Mouse (Mus musculus) midbrain, postnatal 0 days (tissue): Measurements from ENCODE around the gene Abcb8. TPM values are rescaled to one million over a fixed set of nuclear protein-coding genes. Genes with fewer than 3 reads are reported as not detected.
A peak's percentile ranks its signal among the peaks of the same experiment; 100 is the strongest.

Source experiments
- ATAC-seq: fragments of 200-750 bp; cut with Nextera tagmentation; 2 replicates; pipeline ENCODE4 v1.8.0; 2017; ENCODE audit warnings: moderate number of reproducible peaks, mild to moderate bottlenecking, moderate TSS enrichment, moderate library complexity; ENCODE audit not compliant: low FRiP score
- DNase-seq: peaks from one replicate; pipeline ENCODE4 v3.0.0-alpha.2; 2015; ENCODE audit warnings: low spot score
- H3K27ac ChIP-seq: fragments of 300-500 bp; sonication (generic); 2 replicates; pipeline ENCODE4 v1.5.1; 2014; ENCODE audit warnings: low read depth, mild to moderate bottlenecking, low read length, mixed read lengths
- H3K27me3 ChIP-seq: fragments of 300-500 bp; sonication (generic); 2 replicates; pipeline ENCODE4 v1.6.1; 2014; ENCODE audit warnings: low read length, control low read depth, mixed read lengths; ENCODE audit not compliant: insufficient read depth
- H3K36me3 ChIP-seq: fragments of 300-500 bp; sonication (generic); 2 replicates; pipeline ENCODE4 v1.6.1; 2014; ENCODE audit warnings: low read length, control low read depth, mixed read lengths; ENCODE audit not compliant: insufficient read depth
- H3K4me1 ChIP-seq: fragments of 300-500 bp; sonication (generic); 2 replicates; pipeline ENCODE4 v1.6.1; 2014; ENCODE audit warnings: mild to moderate bottlenecking, control low read depth, antibody characterized with exemption, low read length, mixed read lengths; ENCODE audit not compliant: insufficient read depth
- H3K4me2 ChIP-seq: fragments of 300-500 bp; sonication (generic); 2 replicates; pipeline ENCODE4 v1.6.1; 2014; ENCODE audit warnings: low read depth, mild to moderate bottlenecking, low read length, mixed read lengths; ENCODE audit not compliant: poor library complexity, severe bottlenecking
- H3K4me3 ChIP-seq: fragments of 300-500 bp; sonication (generic); 2 replicates; pipeline ENCODE4 v1.5.1; 2014; ENCODE audit warnings: low read depth, mild to moderate bottlenecking, low read length, moderate library complexity
- H3K9ac ChIP-seq: fragments of 300-500 bp; sonication (generic); replicated peaks from 2 replicates; pipeline ENCODE4 v1.6.1; 2014; ENCODE audit warnings: mild to moderate bottlenecking, low read length, moderate library complexity, mixed read lengths; ENCODE audit not compliant: poor library complexity, severe bottlenecking
- H3K9me3 ChIP-seq: fragments of 300-500 bp; sonication (generic); 2 replicates; pipeline ENCODE4 v1.6.1; 2016; ENCODE audit warnings: low read length, control low read depth
- CTCF ChIP-seq: IDR thresholded peaks from 2 replicates; pipeline ENCODE4 v1.5.1; 2016; ENCODE audit warnings: antibody characterized with exemption, mild to moderate bottlenecking
- WGBS: fragments of 180-500 bp; shearing (Covaris S2); extraction: QIAGEN DNeasy Blood & Tissue Kit; methylation state at CpG from one replicate; pipeline ENCODE4 v1.1.7; 2014; 5-methylcytosine and 5-hydroxymethylcytosine counted together
- polyA plus RNA-seq: library from polyadenylated mRNA; unstranded; fragments of >200 nt; fragmentation: Nextera tagmentation; extraction: Ambion mirVana; gene quantifications from 2 replicates; pipeline ENCODE4 v1.2.1, GENCODE M21; 2015
- total RNA-seq: library from RNA; depleted of rRNA; stranded (reverse); fragments of >200 nt; gene quantifications from 2 replicates; pipeline ENCODE4 v1.2.3, GENCODE M21; 2014

Abcb8 gene
- total and polyA plus RNA-seq, 2 experiments from 2014 or later = 42.4 to 71.7 TPM

GRCm38 (mm10) chr5:24373807-24374206 is 19.7 kb upstream of the Abcb8 start:
- H3K9ac ChIP-seq = no peak overlapping the region
- ATAC-seq = no peak
- H3K36me3 ChIP-seq = 0 out of 2 replicates have a peak, but pooled peaks cover 2% of the 10 kb centered on the region
- 52% methylated on average over 5 of the region's 5 CpGs for WGBS
- no peak overlapping the region for H3K27ac ChIP-seq
- no peaks in the 10 kb centered on the region for H3K4me1 ChIP-seq
- no peaks in the 10 kb centered on the region for H3K9me3 ChIP-seq
- no peak for TF ChIP-seq CTCF
- H3K4me2 ChIP-seq = no peak overlapping the region
- H3K27me3 ChIP-seq = no peaks in the 10 kb centered on the region
- no peak overlapping the region for H3K4me3 ChIP-seq
- no peak for DNase-seq

DNA sequence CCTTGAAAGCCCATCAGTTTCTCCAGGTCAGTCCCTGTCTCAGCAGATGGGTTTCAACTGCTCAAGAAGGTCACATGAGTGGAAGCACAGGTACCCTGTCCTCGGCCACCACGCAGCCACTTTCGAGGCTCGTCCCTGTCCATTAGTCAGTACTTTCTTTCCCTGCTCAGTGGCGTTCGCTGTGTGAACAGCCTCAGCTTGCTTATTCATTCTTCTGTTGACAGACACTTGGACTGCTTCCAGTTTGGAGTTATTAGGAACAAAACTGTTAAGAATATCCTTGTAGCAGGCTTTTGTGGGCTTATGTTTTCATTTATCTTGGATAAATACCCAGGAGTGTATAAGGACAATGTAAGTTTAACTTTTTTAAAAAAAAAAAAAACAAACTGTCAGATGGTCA is 19.2 kb upstream of the Abcb8 start:
- DNase-seq = peak; percentile 31
- no peak for TF ChIP-seq CTCF
- H3K4me1 ChIP-seq = no peaks in the 10 kb centered on the region
- H3K27me3 ChIP-seq = no peaks in the 10 kb centered on the region
- H3K27ac ChIP-seq = no peak overlapping the region
- no peak overlapping the region for H3K9ac ChIP-seq
- no peaks in the 10 kb centered on the region for H3K9me3 ChIP-seq
- no peak for ATAC-seq
- H3K4me3 ChIP-seq = no peak overlapping the region
- WGBS = 46% methylated on average over 6 of the region's 6 CpGs
- H3K4me2 ChIP-seq = no peak overlapping the region
- H3K36me3 ChIP-seq = 0 out of 2 replicates have a peak, but pooled peaks cover 2% of the 10 kb centered on the region

DNA sequence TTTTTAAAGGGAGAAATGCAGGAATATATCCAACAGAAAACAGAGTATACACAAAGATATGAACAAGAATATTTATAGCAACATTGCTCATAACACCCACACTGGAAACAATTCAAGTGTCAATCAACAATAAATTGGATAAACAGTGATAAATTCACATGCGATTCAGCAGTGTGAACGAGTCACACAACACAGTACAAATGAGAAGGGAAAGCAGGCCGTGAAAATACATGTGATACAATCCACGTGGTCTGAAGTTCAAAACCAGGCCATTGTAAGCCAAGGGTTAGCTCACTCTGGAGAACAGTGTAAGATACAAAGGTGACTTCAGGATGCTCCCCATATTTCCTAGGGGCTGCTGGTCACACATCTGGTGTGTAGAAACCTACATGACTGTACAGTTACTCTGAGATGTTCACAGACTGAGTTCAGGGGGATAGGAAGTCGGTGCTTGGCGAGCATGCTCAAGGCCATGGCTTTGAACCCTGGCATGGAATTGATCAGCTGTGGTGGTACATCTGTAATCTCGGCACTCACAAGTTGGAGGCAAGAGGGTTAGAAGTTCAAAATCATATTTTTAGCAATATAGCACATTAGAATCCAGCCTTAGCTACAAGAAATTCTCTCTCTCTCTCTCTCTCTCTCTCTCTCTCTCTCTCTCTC is 18.7 kb upstream of the Abcb8 start:
- 76% methylated on average over 7 of the region's 7 CpGs for WGBS
- H3K27me3 ChIP-seq = no peaks in the 10 kb centered on the region
- 0 out of 2 replicates have a peak, but pooled peaks cover 2% of the 10 kb centered on the region for H3K36me3 ChIP-seq

GRCm38 (mm10) chr5:24378700-24379099 is 14.8 kb upstream of the Abcb8 start:
- no peak for DNase-seq
- Histone ChIP-seq H3K4me3 (no peak overlapping the region), H3K4me1 (peaks cover 5% of the 10 kb centered on the region; the same call in 1 of the 2 replicates), H3K27ac (no peak overlapping the region), H3K4me2 (no peak overlapping the region), H3K27me3 (no peaks in the 10 kb centered on the region), H3K36me3 (0 out of 2 replicates have a peak, but pooled peaks cover 2% of the 10 kb centered on the region), H3K9ac (no peak overlapping the region), H3K9me3 (no peaks in the 10 kb centered on the region)
- WGBS = 78% methylated on average over 2 of the region's 2 CpGs
- no peak for ATAC-seq
- TF ChIP-seq CTCF = no peak

More for the DNA sequence above, 18.7 kb upstream of the Abcb8 start:
- H3K9me3 ChIP-seq = no peaks in the 10 kb centered on the region
- H3K27ac ChIP-seq = no peak overlapping the region
- no peak for DNase-seq
- ATAC-seq = no peak
- no peak overlapping the region for H3K9ac ChIP-seq
- H3K4me2 ChIP-seq = no peak overlapping the region
- H3K4me3 ChIP-seq = no peak overlapping the region
- H3K4me1 ChIP-seq = no peaks in the 10 kb centered on the region
- TF ChIP-seq CTCF = no peak

- Histone ChIP-seq H3K4me3 (no peak overlapping the region), H3K27ac (no peak overlapping the region), H3K9ac (no peak overlapping the region), H3K9me3 (no peaks in the 10 kb centered on the region), H3K4me2 (no peak overlapping the region), H3K4me1 (peaks cover 11% of the 10 kb centered on the region), H3K27me3 (no peaks in the 10 kb centered on the region), H3K36me3 (0 out of 2 replicates have a peak, but pooled peaks cover 2% of the 10 kb centered on the region)
- ATAC-seq = no peak
- no peak for DNase-seq
- 82% methylated on average over 4 of the region's 4 CpGs for WGBS
- TF ChIP-seq CTCF = no peak
Observed at GRCm38 (mm10) chr5:24379501-24379900, 14.0 kb upstream of the Abcb8 start.

- no peak for TF ChIP-seq CTCF
- H3K4me2 ChIP-seq = no peak overlapping the region
- H3K9ac ChIP-seq = no peak overlapping the region
- no peak overlapping the region for H3K27ac ChIP-seq
- peaks cover 13% of the 10 kb centered on the region for H3K4me1 ChIP-seq
- 90% methylated on average over 4 of the region's 4 CpGs for whole genome bisulfite sequencing
- no peaks in the 10 kb centered on the region for H3K27me3 ChIP-seq
- DNase-seq (no peak), ATAC-seq (no peak)
- 0 out of 2 replicates have a peak, but pooled peaks cover 2% of the 10 kb centered on the region for H3K36me3 ChIP-seq
- no peak overlapping the region for H3K4me3 ChIP-seq
- no peaks in the 10 kb centered on the region for H3K9me3 ChIP-seq
Observed at GRCm38 (mm10) chr5:24380499-24380898, 13.0 kb upstream of the Abcb8 start.
